Mouse (Mus musculus) ES-E14 (cell line): Measurements from ENCODE around the gene Cstb.

Experiments used
- CHD2 ChIP-seq: IDR thresholded peaks from 2 replicates; pipeline ENCODE4 v1.6.1; 2014; ENCODE audit warnings: mild to moderate bottlenecking, low read depth, low read length, inconsistent platforms
- HCFC1 ChIP-seq: IDR thresholded peaks from 2 replicates; pipeline ENCODE4 v1.6.1; 2012; ENCODE audit warnings: low read length, inconsistent platforms, borderline replicate concordance; ENCODE audit not compliant: insufficient read depth
- MAFK ChIP-seq: IDR thresholded peaks from 2 replicates; pipeline ENCODE4 v1.6.1; 2014; ENCODE audit warnings: mild to moderate bottlenecking, low read depth, low read length, inconsistent platforms; ENCODE audit not compliant: insufficient read depth
- ZC3H11A ChIP-seq: IDR thresholded peaks from 2 replicates; pipeline ENCODE4 v1.6.1; 2012; ENCODE audit warnings: low read depth, mild to moderate bottlenecking, inconsistent platforms, low read length, borderline replicate concordance
- ZNF384 ChIP-seq: IDR thresholded peaks from 2 replicates; pipeline ENCODE4 v1.6.1; 2012; ENCODE audit warnings: low read depth, low read length, inconsistent platforms

GRCm38 (mm10) chr10:78465472-78465871, 40.0 kb downstream of the Cstb start:
- TF ChIP-seq HCFC1 (no peak), CHD2 (no peak), ZC3H11A (no peak), ZNF384 (no peak), MAFK (no peak)
